ENCODE assay signal across 8 mouse cellular contexts in the genomic region with DNA sequence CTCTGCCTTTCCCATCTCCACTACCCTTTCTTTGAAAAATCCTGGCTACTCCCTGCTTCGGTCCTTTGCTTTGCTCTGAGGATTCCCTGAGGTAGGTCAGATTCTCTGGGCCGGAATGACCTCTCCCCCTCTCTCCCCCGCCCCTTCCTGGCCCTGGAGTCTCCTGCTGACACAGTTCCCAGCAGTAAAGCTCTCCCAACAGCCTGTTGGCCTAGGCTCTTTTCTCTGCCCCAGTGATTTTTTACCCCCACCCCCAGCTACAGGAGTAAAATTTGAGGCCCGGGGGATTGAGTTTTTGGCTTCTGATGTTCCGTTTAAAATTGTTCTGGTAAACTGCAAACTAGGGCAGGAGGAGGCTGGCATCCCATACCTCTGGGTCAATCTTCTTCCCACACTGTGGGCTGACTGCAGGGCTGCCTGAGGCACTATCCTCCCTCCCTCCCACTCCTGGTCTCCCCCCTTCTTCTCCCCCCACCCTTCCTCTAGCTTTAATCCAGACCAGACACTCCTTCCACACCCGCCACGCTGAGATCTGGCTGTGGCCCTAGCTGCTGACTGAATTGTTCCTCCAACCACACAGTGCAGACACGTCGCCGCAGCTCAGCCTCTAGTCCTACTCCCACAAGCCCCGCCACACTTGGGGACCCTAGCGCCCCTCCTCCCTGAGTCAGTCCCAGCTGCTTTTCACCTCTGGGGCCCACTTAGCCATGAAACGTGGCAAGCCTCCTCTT. TPM values are rescaled to one million over a fixed set of nuclear protein-coding genes. Genes with fewer than 3 reads are reported as not detected.
DNase-seq lines count a peak whose midpoint lies in the region; ATAC-seq and TF ChIP-seq lines count a peak whose summit lies in the region.

No protein-coding gene starts in this region.

- H3K4me3 ChIP-seq in ES-E14 (ENCODE audit: insufficient read depth in 1 of 2, low read depth in 1 of 2, low read length in 2 of 2, poor library complexity in 1 of 2, severe bottlenecking in 1 of 2) = peak overlapping the region; percentile 47 to 61
- peak overlapping the region; percentile 25 for H3K4me3 ChIP-seq in forebrain, postnatal 0 days (ENCODE audit: low read depth, low read length)
- peak overlapping the region; percentile 29 for H3K4me3 ChIP-seq in neural tube, embryonic 13.5 days

- ATAC-seq in cerebellum, adult (ENCODE audit: insufficient number of reproducible peaks, low FRiP score, low TSS enrichment) = no peak
- no peak for ATAC-seq in forebrain, postnatal 0 days
- no peak for ATAC-seq in neural tube, embryonic 13.5 days (ENCODE audit: low read depth)

- peak overlapping the region; percentile 53 for H3K4me2 ChIP-seq in forebrain, postnatal 0 days (ENCODE audit: low read depth)
- peak overlapping the region; percentile 53 for H3K4me2 ChIP-seq in neural tube, embryonic 13.5 days

- H3K27ac ChIP-seq in ES-E14 (ENCODE audit: insufficient read depth, low read depth, low read length, poor library complexity, severe bottlenecking) = no peak overlapping the region
- H3K27ac ChIP-seq in forebrain, postnatal 0 days (ENCODE audit: low read depth, low read length) = no peak overlapping the region
- H3K27ac ChIP-seq in neural tube, embryonic 13.5 days (replicated peaks) = peak overlapping the region; percentile 77

- in situ Hi-C loops in ES-E14 (cut with MboI; ENCODE audit: low sequenced_read_pairs in 2 of 2, unreplicated experiment in 2 of 2) = no loop called here

- TF ChIP-seq CTCF in forebrain, postnatal 0 days (IDR thresholded peaks at IDR 0.05; ENCODE audit: low read depth) = no peak

- no peaks in the 10 kb centered on the region for H3K9me3 ChIP-seq in ES-E14 (ENCODE audit: control insufficient read depth, insufficient read depth, low read depth, low read length)
- H3K9me3 ChIP-seq in forebrain, postnatal 0 days (ENCODE audit: low read length) = no peaks in the 10 kb centered on the region
- H3K9me3 ChIP-seq in neural tube, embryonic 13.5 days = no peaks in the 10 kb centered on the region

- H3K9ac ChIP-seq in ES-E14 (ENCODE audit: insufficient read depth, low read depth, low read length, poor library complexity, severe bottlenecking) = peak overlapping the region; percentile 42; the same call in 1 of the 2 replicates
- H3K9ac ChIP-seq in forebrain, postnatal 0 days = no peak overlapping the region; the same call in 1 of the 2 replicates
- H3K9ac ChIP-seq in neural tube, embryonic 13.5 days = peak overlapping the region; percentile 41

- DNase-seq in cerebellum, postnatal 14 days = peak; percentile 43 to 54
- no peak for DNase-seq in ES-E14 (ENCODE audit: low read depth, low spot score)
- DNase-seq in forebrain, postnatal 0 days = no peak
- peak; percentile 65 to 72 for DNase-seq in kidney, postnatal 25 days
- no peak for DNase-seq in frontal cortex, postnatal 10 days (ENCODE audit: low spot score in 2 of 2)
- DNase-seq in cerebellum, adult 11 months = no peak

- H3K27me3 ChIP-seq in forebrain, postnatal 0 days (ENCODE audit: insufficient read depth, low read length) = no peaks in the 10 kb centered on the region
- no peaks in the 10 kb centered on the region for H3K27me3 ChIP-seq in neural tube, embryonic 13.5 days

- no peaks in the 10 kb centered on the region for H3K36me3 ChIP-seq in ES-E14 (ENCODE audit: control insufficient read depth, insufficient read depth, low read length, poor library complexity, severe bottlenecking)
- no peaks in the 10 kb centered on the region for H3K36me3 ChIP-seq in forebrain, postnatal 0 days (ENCODE audit: insufficient read depth)
- no peaks in the 10 kb centered on the region for H3K36me3 ChIP-seq in neural tube, embryonic 13.5 days

- 11% methylated on average over 13 of the region's 13 CpGs for WGBS in forebrain, postnatal 0 days
- 2% methylated on average over 13 of the region's 13 CpGs for WGBS in neural tube, embryonic 13.5 days

- peaks cover 2 to 26% of the 10 kb centered on the region in 2 experiments; a peak in 3 of 4 replicates for H3K4me1 ChIP-seq in ES-E14 (ENCODE audit: control insufficient read depth in 2 of 2, insufficient read depth in 2 of 2, low read length in 2 of 2, poor library complexity in 1 of 2)
- H3K4me1 ChIP-seq in forebrain, postnatal 0 days (ENCODE audit: insufficient read depth) = peaks cover 15% of the 10 kb centered on the region; the same call in 1 of the 2 replicates
- peaks cover 55% of the 10 kb centered on the region for H3K4me1 ChIP-seq in neural tube, embryonic 13.5 days (replicated peaks)

TF ChIP-seq in ES-E14, 5 proteins besides CTCF, POLR2A, EP300 and RAD21:
- TF ChIP-seq ZC3H11A (IDR thresholded peaks at IDR 0.05; ENCODE audit: borderline replicate concordance, low read depth, low read length) (no peak), ZNF384 (IDR thresholded peaks at IDR 0.05; ENCODE audit: low read depth, low read length) (no peak), MAFK (IDR thresholded peaks at IDR 0.05; ENCODE audit: insufficient read depth, low read depth, low read length) (no peak), HCFC1 (IDR thresholded peaks at IDR 0.05; ENCODE audit: borderline replicate concordance, insufficient read depth, low read length) (no peak), CHD2 (IDR thresholded peaks at IDR 0.05; ENCODE audit: low read depth, low read length) (no peak)

RNA-seq across cellular contexts. Expression of gene Ndufs2, which starts 0.6 kb away (rescaled TPM):
- 175 and 229 TPM in 2 replicates for total RNA-seq in ES-E14 (2012; rRNA removed)
- total RNA-seq in forebrain, postnatal 0 days (2014; rRNA removed) = 203 and 270 TPM in 2 replicates
- 219 and 243 TPM in 2 replicates for polyA plus RNA-seq in forebrain, postnatal 0 days (2015; fragmentation: Nextera tagmentation; extraction: Ambion mirVana)
- polyA plus RNA-seq in neural tube, embryonic 13.5 days (2015; fragmentation: Nextera tagmentation; extraction: Ambion mirVana) = 257 and 263 TPM in 2 replicates

RNA-seq across cellular contexts. Expression of gene Adamts4, which starts 1.5 kb away (rescaled TPM):
- 3.9 and 4.5 TPM in 2 replicates for total RNA-seq in ES-E14 (2012; rRNA removed)
- 4.5 and 5.9 TPM in 2 replicates for total RNA-seq in forebrain, postnatal 0 days (2014; rRNA removed)
- 2.6 and 5.6 TPM in 2 replicates for polyA plus RNA-seq in forebrain, postnatal 0 days (2015; fragmentation: Nextera tagmentation; extraction: Ambion mirVana)
- polyA plus RNA-seq in neural tube, embryonic 13.5 days (2015; fragmentation: Nextera tagmentation; extraction: Ambion mirVana) = 3.0 and 4.3 TPM in 2 replicates

RNA-seq across cellular contexts. Expression of gene Fcer1g, which starts 17.6 kb away (rescaled TPM):
- 0.62 and 0.63 TPM in 2 replicates for total RNA-seq in ES-E14 (2012; rRNA removed)
- total RNA-seq in forebrain, postnatal 0 days (2014; rRNA removed) = 7.6 and 11.2 TPM in 2 replicates
- 33.2 and 37.9 TPM in 2 replicates for polyA plus RNA-seq in forebrain, postnatal 0 days (2015; fragmentation: Nextera tagmentation; extraction: Ambion mirVana)
- polyA plus RNA-seq in neural tube, embryonic 13.5 days (2015; fragmentation: Nextera tagmentation; extraction: Ambion mirVana) = 38.6 and 38.7 TPM in 2 replicates

RNA-seq across cellular contexts. Expression of gene B4galt3, which starts 18.4 kb away (rescaled TPM):
- total RNA-seq in ES-E14 (2012; rRNA removed) = 35.8 and 51.0 TPM in 2 replicates
- total RNA-seq in forebrain, postnatal 0 days (2014; rRNA removed) = 75.1 and 99.3 TPM in 2 replicates
- 104 and 115 TPM in 2 replicates for polyA plus RNA-seq in forebrain, postnatal 0 days (2015; fragmentation: Nextera tagmentation; extraction: Ambion mirVana)
- 94.0 and 97.8 TPM in 2 replicates for polyA plus RNA-seq in neural tube, embryonic 13.5 days (2015; fragmentation: Nextera tagmentation; extraction: Ambion mirVana)

RNA-seq across cellular contexts. Expression of gene Apoa2, which starts 26.9 kb away (rescaled TPM):
- 0.98 and 2.0 TPM in 2 replicates for total RNA-seq in ES-E14 (2012; rRNA removed)
- 0.92 and 2.0 TPM in 2 replicates for total RNA-seq in forebrain, postnatal 0 days (2014; rRNA removed)
- polyA plus RNA-seq in forebrain, postnatal 0 days (2015; fragmentation: Nextera tagmentation; extraction: Ambion mirVana) = 2.7 and 4.0 TPM in 2 replicates
- 4.1 and 6.8 TPM in 2 replicates for polyA plus RNA-seq in neural tube, embryonic 13.5 days (2015; fragmentation: Nextera tagmentation; extraction: Ambion mirVana)

Comparison
In these comparisons a context has a peak if more than half of its experiments do, and no peak if none do; other contexts are left out.
1. DNase-seq: peak in cerebellum, postnatal 14 days (2 of 2) and kidney, postnatal 25 days (2 of 2); none in ES-E14 (single experiment), forebrain, postnatal 0 days (single experiment), frontal cortex, postnatal 10 days (0 of 2) and cerebellum, adult 11 months (single experiment).
2. Peak in every context shown above with its lines, with median percentiles within 50 percentile points of each other: H3K4me3 ChIP-seq.